Mouse (Mus musculus): ENCODE measurements around the gene Kcnip2. TPM values are rescaled to one million over a fixed set of nuclear protein-coding genes. Genes with fewer than 3 reads are reported as not detected.

Gene Kcnip2
- polyA plus RNA-seq, 1 experiment from 2014 or later = 4.5 TPM

- H3K4me2 ChIP-seq (replicated peaks) = no peak overlapping the region
- H3K4me1 ChIP-seq = peaks cover 6% of the 10 kb centered on the region
- WGBS = 91% methylated on average over 3 of the region's 3 CpGs
- H3K9me3 ChIP-seq = no peaks in the 10 kb centered on the region
- no peak for ATAC-seq (ENCODE audit: low FRiP score, low read depth)
- no peak overlapping the region for H3K9ac ChIP-seq
- no peak overlapping the region for H3K4me3 ChIP-seq
- peaks cover 62% of the 10 kb centered on the region for H3K36me3 ChIP-seq
- no peak overlapping the region for H3K27ac ChIP-seq
- no peaks in the 10 kb centered on the region for H3K27me3 ChIP-seq (replicated peaks)
Observed at GRCm38 (mm10) chr19:45753551-45753950, 62.3 kb downstream of the Kcnip2 start.

GRCm38 (mm10) chr19:45751881-45752280 is 64.0 kb downstream of the Kcnip2 start:
- Histone ChIP-seq H3K4me3 (no peak overlapping the region), H3K36me3 (peaks cover 46% of the 10 kb centered on the region), H3K4me2 (replicated peaks) (no peak overlapping the region), H3K27me3 (replicated peaks) (peaks cover 5% of the 10 kb centered on the region), H3K9me3 (no peaks in the 10 kb centered on the region), H3K9ac (no peak overlapping the region), H3K27ac (no peak overlapping the region), H3K4me1 (peaks cover 14% of the 10 kb centered on the region)
- no peak for ATAC-seq (ENCODE audit: low FRiP score, low read depth)
- WGBS = 94% methylated on average over 7 of the region's 7 CpGs

- peaks cover 22% of the 10 kb centered on the region for H3K36me3 ChIP-seq
- H3K9ac ChIP-seq = peak within 1 kb of the TSS; percentile 79
- H3K4me2 ChIP-seq (replicated peaks) = peak within 1 kb of the TSS; percentile 98
- under 1% methylated on average over 48 of the region's 60 CpGs for WGBS
- H3K27me3 ChIP-seq (replicated peaks) = peaks cover 29% of the 10 kb centered on the region
- peak; percentile 74 for ATAC-seq (ENCODE audit: low FRiP score, low read depth)
- peaks cover 20% of the 10 kb centered on the region for H3K4me1 ChIP-seq
- H3K4me3 ChIP-seq = peak within 1 kb of the TSS; percentile 88
- H3K27ac ChIP-seq = no peak within 1 kb of the TSS
- H3K9me3 ChIP-seq = no peaks in the 10 kb centered on the region
Observed at GRCm38 (mm10) chr19:45749243-45750043, 66.4 kb downstream of the Kcnip2 start, which contains the start of gene Npm3. Gene Npm3, minus strand, starts transcription at chr19:45749591.

- no peaks in the 10 kb centered on the region for H3K9me3 ChIP-seq
- peaks cover 15% of the 10 kb centered on the region for H3K36me3 ChIP-seq
- H3K4me1 ChIP-seq = peaks cover 20% of the 10 kb centered on the region
- 2% methylated on average over 33 of the region's 33 CpGs for WGBS
- peak overlapping the region; percentile 98 for H3K4me2 ChIP-seq (replicated peaks)
- peak; percentile 26 for ATAC-seq (ENCODE audit: low FRiP score, low read depth)
- no peak overlapping the region for H3K27ac ChIP-seq
- peak overlapping the region; percentile 88 for H3K4me3 ChIP-seq
- H3K27me3 ChIP-seq (replicated peaks) = peaks cover 36% of the 10 kb centered on the region
- H3K9ac ChIP-seq = peak overlapping the region; percentile 79
Observed at GRCm38 (mm10) chr19:45748691-45749242, 67.1 kb downstream of the Kcnip2 start.

- Histone ChIP-seq H3K4me3 (peak overlapping the region; percentile 88; the same call in 1 of the 2 replicates), H3K27ac (no peak overlapping the region), H3K36me3 (peaks cover 12% of the 10 kb centered on the region), H3K4me2 (replicated peaks) (peak overlapping the region; percentile 98), H3K9ac (0 out of 2 replicates have a peak overlapping the region, but pooled peaks have one; percentile 79), H3K4me1 (peaks cover 20% of the 10 kb centered on the region), H3K27me3 (replicated peaks) (peaks cover 42% of the 10 kb centered on the region), H3K9me3 (no peaks in the 10 kb centered on the region)
- WGBS = 53% methylated on average over 9 of the region's 9 CpGs
- no peak for ATAC-seq (ENCODE audit: low FRiP score, low read depth)
Observed at GRCm38 (mm10) chr19:45748206-45748605, 67.7 kb downstream of the Kcnip2 start.

GRCm38 (mm10) chr19:45747028-45747867 is 68.6 kb downstream of the Kcnip2 start:
- no peak overlapping the region for H3K4me2 ChIP-seq (replicated peaks)

GRCm38 (mm10) chr19:45746153-45747020 is 69.5 kb downstream of the Kcnip2 start:
- H3K9me3 ChIP-seq = no peaks in the 10 kb centered on the region
- no peak overlapping the region; the same call in 1 of the 2 replicates for H3K4me3 ChIP-seq
- H3K9ac ChIP-seq = no peak overlapping the region
- H3K27ac ChIP-seq = no peak overlapping the region
- H3K36me3 ChIP-seq = no peaks in the 10 kb centered on the region; the same call in 1 of the 2 replicates
- H3K4me2 ChIP-seq (replicated peaks) = 0 out of 2 replicates have a peak overlapping the region, but pooled peaks have one; percentile 2
- WGBS = 7% methylated on average over 29 of the region's 29 CpGs
- peaks cover 32% of the 10 kb centered on the region for H3K4me1 ChIP-seq
- no peak for ATAC-seq (ENCODE audit: low FRiP score, low read depth)
- H3K27me3 ChIP-seq (replicated peaks) = peaks cover 60% of the 10 kb centered on the region

More at GRCm38 (mm10) chr19:45747028-45747867, 68.6 kb downstream of the Kcnip2 start:
- Histone ChIP-seq H3K27me3 (replicated peaks) (peaks cover 51% of the 10 kb centered on the region), H3K36me3 (peaks cover 7% of the 10 kb centered on the region), H3K4me3 (no peak overlapping the region), H3K27ac (no peak overlapping the region), H3K9ac (no peak overlapping the region), H3K4me1 (peaks cover 24% of the 10 kb centered on the region), H3K9me3 (no peaks in the 10 kb centered on the region)
- 29% methylated on average over 11 of the region's 11 CpGs for WGBS
- no peak for ATAC-seq (ENCODE audit: low FRiP score, low read depth)

GRCm38 (mm10) chr19:45745344-45746152 is 70.3 kb downstream of the Kcnip2 start:
- Histone ChIP-seq H3K4me3 (no peak overlapping the region), H3K27me3 (replicated peaks) (peaks cover 68% of the 10 kb centered on the region), H3K9ac (no peak overlapping the region), H3K27ac (no peak overlapping the region), H3K9me3 (no peaks in the 10 kb centered on the region), H3K4me2 (replicated peaks) (0 out of 2 replicates have a peak overlapping the region, but pooled peaks have one; percentile 2), H3K36me3 (no peaks in the 10 kb centered on the region; the same call in 1 of the 2 replicates), H3K4me1 (peaks cover 34% of the 10 kb centered on the region)
- no peak for ATAC-seq (ENCODE audit: low FRiP score, low read depth)
- 2% methylated on average over 32 of the region's 32 CpGs for WGBS

GRCm38 (mm10) chr19:45743619-45744018 is 72.2 kb downstream of the Kcnip2 start:
- Histone ChIP-seq H3K36me3 (no peaks in the 10 kb centered on the region; the same call in 1 of the 2 replicates), H3K4me3 (no peak overlapping the region), H3K27me3 (replicated peaks) (peaks cover 88% of the 10 kb centered on the region), H3K9ac (no peak overlapping the region), H3K9me3 (no peaks in the 10 kb centered on the region), H3K4me1 (peaks cover 30% of the 10 kb centered on the region), H3K27ac (no peak overlapping the region), H3K4me2 (replicated peaks) (no peak overlapping the region)
- 24% methylated on average over 7 of the region's 7 CpGs for WGBS
- ATAC-seq (ENCODE audit: low FRiP score, low read depth) = no peak

GRCm38 (mm10) chr19:45742984-45743575 is 72.8 kb downstream of the Kcnip2 start:
- Histone ChIP-seq H3K4me1 (peaks cover 25% of the 10 kb centered on the region), H3K36me3 (no peaks in the 10 kb centered on the region; the same call in 1 of the 2 replicates), H3K27ac (no peak overlapping the region), H3K9ac (no peak overlapping the region), H3K9me3 (no peaks in the 10 kb centered on the region), H3K27me3 (replicated peaks) (peaks cover 93% of the 10 kb centered on the region), H3K4me2 (replicated peaks) (peak overlapping the region; percentile 63), H3K4me3 (peak overlapping the region; percentile 36)
- WGBS = 1% methylated on average over 43 of the region's 44 CpGs
- no peak for ATAC-seq (ENCODE audit: low FRiP score, low read depth)

All from neural tube, embryonic 12.5 days (tissue).